Mouse (Mus musculus) adrenal gland, adult 8-10 months (tissue): ENCODE results near the gene Chst11. TPM values are rescaled to one million over a fixed set of nuclear protein-coding genes. Genes with fewer than 3 reads are reported as not detected.

Source experiments
- DNase-seq: peaks from one replicate; pipeline ENCODE4 v3.0.0; 2022
- total RNA-seq, 4 experiments: library from RNA; stranded (reverse); gene quantifications; 2 replicates each; pipeline ENCODE4 v1.2.4; 2022

The Chst11 gene
- total RNA-seq, 4 experiments from 2014 or later = 42.6 to 79.6 (median 61.1) TPM

- no peak for DNase-seq
Measured at GRCm38 (mm10) chr10:82991756-82992519, 6.6 kb downstream of the Chst11 start.

GRCm38 (mm10) chr10:82994284-82994683, 9.0 kb downstream of the Chst11 start:
- DNase-seq = no peak

DNA sequence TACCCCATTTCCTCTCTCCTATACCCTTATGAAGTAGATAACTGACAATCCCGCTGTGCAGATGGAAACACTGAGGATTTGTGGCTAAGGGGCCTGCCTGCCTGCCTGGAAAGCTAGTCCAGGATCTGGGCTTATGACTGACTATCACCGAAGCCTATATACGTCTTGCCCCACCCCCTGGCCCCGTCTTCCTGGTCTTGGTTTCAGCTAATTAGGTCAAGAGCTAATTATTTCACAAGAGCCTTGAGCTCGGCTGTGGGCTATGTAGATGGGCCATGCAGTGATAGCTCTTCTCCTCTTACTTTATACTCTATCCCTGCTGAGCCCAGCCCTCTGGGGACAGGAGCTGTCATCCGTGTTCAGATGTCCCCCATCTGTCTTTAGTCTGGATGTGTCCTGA, 12.2 kb downstream of the Chst11 start:
- no peak for DNase-seq

GRCm38 (mm10) chr10:83000169-83000568, 14.9 kb downstream of the Chst11 start:
- DNase-seq = no peak

- no peak for DNase-seq
Measured at GRCm38 (mm10) chr10:83000721-83001120, 15.4 kb downstream of the Chst11 start.

DNA sequence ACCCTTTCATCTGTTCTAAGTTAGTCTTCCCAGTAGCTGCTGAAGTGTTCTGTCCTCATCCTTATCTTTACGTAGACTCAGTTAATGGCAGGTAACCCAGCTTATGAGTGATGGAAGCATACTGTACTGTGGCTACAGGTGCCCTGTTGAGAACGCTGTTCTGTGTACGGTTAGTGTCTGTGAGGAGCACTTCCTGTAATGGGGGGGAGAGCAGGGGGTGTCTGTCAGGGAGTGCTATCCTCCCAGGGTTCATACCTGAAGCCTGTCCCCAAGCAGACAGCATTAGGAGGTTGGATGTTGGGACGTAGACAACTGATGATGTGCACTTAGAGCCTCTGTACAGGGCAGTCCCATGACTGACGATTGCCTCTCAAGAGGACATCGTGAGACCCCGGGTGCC, 18.6 kb downstream of the Chst11 start:
- no peak for DNase-seq

DNA sequence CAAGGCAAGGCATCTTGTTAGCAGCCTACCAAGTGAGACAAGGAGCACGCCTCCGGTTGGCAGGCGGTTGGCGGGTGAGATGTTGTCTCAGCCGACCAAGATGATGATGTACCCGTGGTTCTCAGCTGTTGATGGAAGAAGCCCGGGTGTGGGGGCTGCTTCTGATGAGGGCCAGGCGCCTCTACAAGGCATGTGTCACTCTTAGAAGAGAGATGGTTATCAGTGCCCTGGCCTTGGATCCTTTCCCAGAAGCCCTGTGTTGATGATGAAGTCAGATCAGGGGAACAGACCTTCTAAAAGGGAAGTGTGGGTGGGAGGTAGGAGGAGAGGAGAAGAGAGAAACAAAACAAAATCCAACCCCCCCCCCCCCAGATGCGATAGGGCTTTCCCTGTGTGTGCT, 19.1 kb downstream of the Chst11 start:
- peak; percentile 53 for DNase-seq

- no peak for DNase-seq
Measured at GRCm38 (mm10) chr10:83005003-83005402, 19.7 kb downstream of the Chst11 start.

DNA sequence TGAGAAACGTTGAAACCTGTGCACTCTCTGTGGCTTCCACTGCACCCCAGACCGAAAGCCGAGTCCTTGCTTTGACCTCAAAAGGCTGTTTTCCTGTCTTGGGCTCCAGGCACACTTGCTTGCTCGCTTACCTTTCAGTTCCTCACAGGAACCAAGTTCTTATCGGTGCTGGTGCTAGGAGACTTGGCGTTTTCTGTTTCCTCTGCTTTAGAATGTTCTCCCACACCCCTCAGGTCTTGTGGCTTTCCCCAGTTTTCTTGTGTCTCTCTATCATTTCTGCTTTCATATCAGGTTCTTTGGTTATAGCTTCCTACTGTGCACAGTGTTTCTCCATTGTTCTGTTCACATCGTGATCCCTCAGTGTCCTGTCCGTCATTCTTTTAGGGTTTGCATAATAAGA, 21.0 kb downstream of the Chst11 start:
- no peak for DNase-seq

GRCm38 (mm10) chr10:83013984-83014383, 28.7 kb downstream of the Chst11 start:
- no peak for DNase-seq

- DNase-seq = no peak
Measured at GRCm38 (mm10) chr10:83015919-83016318, 30.6 kb downstream of the Chst11 start.

GRCm38 (mm10) chr10:83016779-83017178, 31.5 kb downstream of the Chst11 start:
- no peak for DNase-seq

GRCm38 (mm10) chr10:83017760-83018498, 32.6 kb downstream of the Chst11 start:
- DNase-seq = no peak

DNA sequence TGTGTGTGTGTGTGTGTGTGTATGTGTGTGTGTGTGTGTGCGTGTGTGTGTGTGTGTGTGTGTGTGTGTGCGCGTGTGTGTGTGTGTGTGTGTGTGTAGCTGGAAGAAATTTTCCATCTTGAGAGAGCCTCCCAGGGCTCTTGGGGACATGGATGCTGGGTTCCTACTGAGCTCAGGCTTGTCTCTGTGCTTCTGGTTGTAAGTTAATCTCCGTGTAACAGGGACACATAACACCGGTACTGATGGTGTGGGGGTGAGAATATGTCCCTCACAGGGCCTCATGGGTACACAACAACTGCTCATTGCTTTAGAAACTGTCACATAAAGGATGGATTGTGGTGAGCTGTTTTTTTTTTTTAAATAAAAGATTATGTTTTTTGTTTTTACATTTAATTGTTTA, 33.2 kb downstream of the Chst11 start:
- DNase-seq = no peak

DNA sequence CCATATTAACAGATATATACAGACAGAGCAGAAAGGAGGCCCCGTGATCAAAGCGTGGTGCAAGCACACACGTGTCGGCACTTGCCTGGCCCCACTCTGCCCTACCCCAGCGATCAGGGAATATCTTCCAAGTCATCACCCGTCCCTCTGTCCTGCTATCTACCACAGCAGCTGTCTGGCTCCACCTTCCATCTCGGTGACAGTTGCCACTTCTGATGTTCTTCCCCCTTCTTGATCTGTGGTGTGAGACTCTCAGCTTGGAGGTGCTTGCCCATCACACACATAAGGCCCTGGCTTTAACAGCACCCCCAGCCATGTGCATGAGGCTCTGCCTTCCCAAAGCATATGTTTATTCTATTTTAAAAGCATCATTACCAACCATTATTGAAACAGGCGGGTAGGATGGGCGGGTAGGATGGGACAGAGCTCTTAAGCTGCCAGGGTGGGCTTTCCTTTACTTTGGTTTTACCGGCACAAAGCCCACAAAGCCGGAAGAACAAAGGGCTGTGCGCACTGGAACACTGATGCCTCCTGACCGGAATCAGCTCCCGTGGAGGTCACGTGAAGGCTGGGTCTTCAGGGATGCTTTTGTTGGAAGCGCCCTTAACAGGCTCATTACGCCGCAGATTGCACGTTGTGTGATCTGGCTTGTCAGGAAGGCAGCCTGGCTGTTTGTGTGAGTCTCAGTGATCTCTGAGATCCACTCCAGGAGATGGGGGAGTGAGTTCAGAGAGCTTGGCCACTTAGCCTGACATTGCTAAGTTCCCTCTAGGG, 34.4 kb downstream of the Chst11 start:
- no peak for DNase-seq

DNA sequence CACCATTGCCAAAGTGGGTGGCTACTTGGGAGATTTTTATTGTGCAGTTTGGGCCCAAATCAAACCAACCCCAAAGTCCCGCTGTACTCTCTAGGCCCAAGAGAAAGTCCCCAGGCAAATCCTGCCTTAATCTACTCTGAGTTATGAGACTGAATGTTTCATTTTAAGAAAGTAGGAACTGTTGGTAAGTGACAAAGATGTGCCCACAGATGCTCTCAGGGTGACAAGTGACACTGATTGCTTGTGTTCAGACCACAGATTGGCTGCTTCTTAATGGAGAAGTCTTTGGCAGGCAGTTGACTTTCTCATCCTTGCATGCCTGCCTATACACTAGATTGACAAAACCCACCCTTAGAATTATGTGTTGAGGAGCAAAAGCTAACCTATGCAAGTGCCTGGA, 37.3 kb downstream of the Chst11 start:
- no peak for DNase-seq

GRCm38 (mm10) chr10:83026174-83026573, 40.9 kb downstream of the Chst11 start:
- DNase-seq = no peak

GRCm38 (mm10) chr10:83027673-83028072, 42.4 kb downstream of the Chst11 start:
- no peak for DNase-seq

DNA sequence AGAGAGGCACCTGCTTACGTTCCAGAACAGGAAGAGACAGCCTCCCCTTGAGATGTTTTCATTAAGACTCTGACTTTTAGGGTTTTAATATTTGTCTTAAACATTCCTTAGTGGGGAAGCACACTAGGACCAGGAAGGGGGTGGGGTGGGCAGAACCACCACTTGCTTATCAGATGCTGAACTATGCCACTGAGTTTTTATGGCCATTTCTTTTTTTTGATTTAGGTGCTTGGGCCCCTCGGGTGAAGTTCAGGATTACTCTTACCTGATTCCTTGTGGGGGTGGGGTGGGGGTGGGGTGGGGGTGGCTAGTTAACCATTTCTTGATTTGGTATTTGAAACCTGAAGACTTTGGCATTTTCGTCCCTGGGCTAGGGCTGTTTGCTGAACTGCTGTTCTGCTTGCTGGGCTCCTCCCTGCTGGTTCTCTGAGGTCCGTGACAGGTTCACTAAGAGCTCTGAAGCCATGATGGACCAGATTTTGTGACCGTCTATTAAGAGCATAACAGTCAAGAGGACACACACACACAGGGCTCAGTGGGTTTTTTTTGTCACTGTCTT, 44.9 kb downstream of the Chst11 start:
- DNase-seq = no peak

DNA sequence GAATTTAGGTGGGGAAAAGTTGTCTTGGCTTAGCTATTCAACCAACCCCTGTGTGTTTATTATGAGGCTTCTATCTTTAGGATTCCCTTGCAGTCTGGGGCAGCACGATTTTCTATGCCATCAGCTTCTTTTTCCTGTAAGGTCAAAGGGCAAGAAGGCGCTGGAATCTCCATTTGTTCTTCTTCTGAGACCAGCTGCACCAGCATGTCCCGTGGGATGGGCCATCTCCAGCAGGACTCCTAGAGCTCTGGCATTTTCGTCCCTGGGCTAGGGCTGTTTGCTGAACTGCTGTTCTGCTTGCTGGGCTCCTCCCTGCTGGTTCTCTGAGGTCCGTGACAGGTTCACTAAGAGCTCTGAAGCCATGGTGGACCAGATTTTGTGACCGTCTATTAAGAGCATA, 45.6 kb downstream of the Chst11 start:
- DNase-seq = no peak

- DNase-seq = no peak
Measured at GRCm38 (mm10) chr10:83031561-83031960, 46.3 kb downstream of the Chst11 start.

DNA sequence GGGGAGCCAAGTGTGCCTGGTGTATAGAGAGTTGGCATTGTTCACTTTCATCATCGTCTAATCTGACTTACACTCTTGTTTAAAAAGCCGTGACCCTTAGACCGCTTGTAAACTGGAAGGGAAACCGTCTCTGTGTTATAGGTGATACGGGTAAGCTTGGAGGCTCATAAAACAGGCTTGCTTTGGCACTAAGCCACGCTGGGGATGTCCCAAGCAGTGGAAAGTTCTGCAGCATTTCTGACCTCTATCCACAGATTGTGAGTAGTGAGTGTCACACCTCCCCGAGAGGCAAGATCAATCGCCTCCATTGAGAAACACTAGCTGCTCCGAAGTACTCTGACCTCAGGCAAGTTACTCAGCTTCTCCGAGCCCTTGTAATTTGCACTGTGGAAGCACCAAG, 47.3 kb downstream of the Chst11 start:
- peak; percentile 63 for DNase-seq
